In genomic region chr4:136765080-136765479, GRCm38 (mm10) we compare ENCODE assay signal across 19 mouse cellular contexts.
DNase-seq lines count a peak whose midpoint lies in the region; ATAC-seq lines count a peak whose summit lies in the region.
"Had no signal": no experiment of that assay in that cellular context is flagged by ENCODE, and none has a peak within 500 bp of the region (broad histone marks: within the 10 kb centered on the region; RNA-seq: fewer than 3 reads in every experiment).

No protein-coding gene starts in this region.

- H3K4me1 ChIP-seq in midbrain, embryonic 12.5 days: peaks cover 55% of the 10 kb centered on the region
- no peaks in the 10 kb centered on the region; the same call in 1 of the 2 replicates for H3K4me1 ChIP-seq in midbrain, embryonic 16.5 days (ENCODE audit: control insufficient read depth, insufficient read depth, low read length)
- peaks cover 40% of the 10 kb centered on the region for H3K4me1 ChIP-seq in intestine, embryonic 15.5 days (replicated peaks)

- peak; percentile 62 for DNase-seq in adrenal gland, adult 8-10 months
- DNase-seq in thymus, postnatal 0 days (ENCODE audit: low spot score): no peak
- DNase-seq in cerebellum, postnatal 14 days: no peak
- DNase-seq in frontal cortex, postnatal 14 days (ENCODE audit: low spot score in 2 of 2): no peak
- DNase-seq: cerebellum, postnatal 36 days; gastrocnemius, postnatal 25 days; heart, postnatal 4 days; kidney, postnatal 25 days; layer of hippocampus, adult 9-11 months; liver; lung, adult 2 months; spleen, adult 18-20 months had no signal

- no peak overlapping the region for H3K9ac ChIP-seq in midbrain, embryonic 12.5 days (replicated peaks)
- no peak overlapping the region for H3K9ac ChIP-seq in midbrain, embryonic 16.5 days (ENCODE audit: low read depth, low read length)
- H3K9ac ChIP-seq in intestine, embryonic 15.5 days: no peak overlapping the region
- H3K9ac ChIP-seq: embryonic facial prominence, embryonic 12.5 days had no signal

- no peak overlapping the region for H3K4me2 ChIP-seq in midbrain, embryonic 12.5 days (replicated peaks)
- H3K4me2 ChIP-seq in midbrain, embryonic 16.5 days (ENCODE audit: low read length): no peak overlapping the region
- 0 out of 2 replicates have a peak overlapping the region, but pooled peaks have one; percentile 22 for H3K4me2 ChIP-seq in intestine, embryonic 15.5 days (replicated peaks)
- H3K4me2 ChIP-seq: embryonic facial prominence, embryonic 12.5 days; heart, embryonic 11.5 days had no signal

- peaks cover 11% of the 10 kb centered on the region for H3K27me3 ChIP-seq in midbrain, embryonic 12.5 days
- no peaks in the 10 kb centered on the region for H3K27me3 ChIP-seq in midbrain, embryonic 16.5 days (ENCODE audit: control insufficient read depth, insufficient read depth, low read depth, low read length)
- H3K27me3 ChIP-seq in intestine, embryonic 15.5 days (replicated peaks): no peaks in the 10 kb centered on the region

- H3K27ac ChIP-seq in midbrain, embryonic 12.5 days (replicated peaks): peak overlapping the region; percentile 54; the same call in 1 of the 2 replicates
- H3K27ac ChIP-seq in midbrain, embryonic 16.5 days (ENCODE audit: low read length): no peak overlapping the region
- H3K27ac ChIP-seq in intestine, embryonic 15.5 days: peak overlapping the region; percentile 75
- H3K27ac ChIP-seq: embryonic facial prominence, embryonic 12.5 days; macrophage had no signal

- H3K4me3 ChIP-seq in midbrain, embryonic 12.5 days: no peak overlapping the region
- H3K4me3 ChIP-seq in midbrain, embryonic 16.5 days (ENCODE audit: low read depth, low read length): no peak overlapping the region
- no peak overlapping the region for H3K4me3 ChIP-seq in intestine, embryonic 15.5 days (replicated peaks)
- H3K4me3 ChIP-seq: embryonic facial prominence, embryonic 12.5 days had no signal

- 67% methylated on average over 7 of the region's 7 CpGs for WGBS in midbrain, embryonic 12.5 days
- 72% methylated on average over 7 of the region's 7 CpGs for WGBS in midbrain, embryonic 16.5 days
- WGBS in intestine, embryonic 15.5 days: 36% methylated on average over 7 of the region's 7 CpGs

- H3K36me3 ChIP-seq in midbrain, embryonic 12.5 days: peaks cover 35% of the 10 kb centered on the region
- no peaks in the 10 kb centered on the region for H3K36me3 ChIP-seq in midbrain, embryonic 16.5 days (ENCODE audit: control insufficient read depth, insufficient read depth, low read length)
- H3K36me3 ChIP-seq in intestine, embryonic 15.5 days: 0 out of 2 replicates have a peak, but pooled peaks cover 10% of the 10 kb centered on the region

- H3K9me3 ChIP-seq in midbrain, embryonic 12.5 days: 0 out of 2 replicates have a peak, but pooled peaks cover 3% of the 10 kb centered on the region
- no peaks in the 10 kb centered on the region for H3K9me3 ChIP-seq in midbrain, embryonic 16.5 days (replicated peaks; ENCODE audit: control insufficient read depth, low read length, poor library complexity, severe bottlenecking)
- H3K9me3 ChIP-seq in intestine, embryonic 15.5 days: no peaks in the 10 kb centered on the region
- H3K9me3 ChIP-seq: embryonic facial prominence, embryonic 12.5 days had no signal

- no peak for ATAC-seq in midbrain, embryonic 12.5 days (ENCODE audit: low FRiP score, low read depth)
- no peak for ATAC-seq in midbrain, embryonic 16.5 days
- ATAC-seq in intestine, embryonic 15.5 days: peak; percentile 77
- ATAC-seq: CD4-positive, CD25-positive, alpha-beta regulatory T cell, adult 4 months had no signal
